Mouse (Mus musculus): ENCODE measurements around the gene Strada.
A peak's percentile ranks its signal among the peaks of the same experiment; 100 is the strongest.
"Not testable (repeated sequence)": the region's sequence is repeated elsewhere in the genome, so short reads cannot be mapped to it uniquely, and the experiment has no call there.

Gene Strada

DNA sequence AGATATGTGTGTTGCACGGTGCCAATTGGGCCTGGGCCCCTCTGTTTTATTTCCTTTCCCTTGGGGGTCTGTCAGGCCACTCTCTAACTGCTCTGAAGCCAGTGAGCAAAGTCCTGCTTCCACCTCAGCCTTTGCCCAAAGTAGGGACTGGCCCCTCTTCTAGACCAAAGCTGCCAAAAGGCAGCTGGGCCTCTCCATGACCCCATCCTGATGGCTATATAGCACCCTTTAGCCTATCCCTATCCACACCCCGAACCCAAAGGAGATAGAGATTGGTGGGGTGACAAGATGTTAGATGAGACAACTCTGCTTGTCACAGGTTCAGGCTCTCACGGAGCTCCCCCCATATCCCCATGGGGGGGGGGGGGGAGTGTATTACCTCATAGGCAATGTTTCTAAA is 46.2 kb downstream of the Strada start:
- no peak for DNase-seq

DNA sequence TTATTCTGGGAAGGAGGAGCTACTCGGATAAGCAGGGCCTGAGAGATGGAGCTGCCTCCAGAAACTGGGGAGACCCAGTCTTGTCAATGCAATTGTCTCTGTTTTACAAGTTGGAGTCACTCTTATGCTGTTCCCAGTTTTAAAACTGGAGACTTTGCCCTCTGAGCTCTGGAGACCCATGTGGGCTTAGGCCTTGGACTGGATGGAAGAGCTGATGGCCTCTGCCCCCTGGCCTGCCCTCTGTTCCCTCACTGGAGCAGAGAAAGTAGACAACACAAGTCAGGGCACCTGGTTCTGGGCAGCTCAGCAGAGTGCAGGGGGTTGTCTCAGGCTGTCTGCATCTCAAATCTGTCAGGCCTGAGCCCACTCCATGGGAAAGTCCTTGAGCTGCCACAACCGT is 47.2 kb downstream of the Strada start:
- DNase-seq, result no peak

DNA sequence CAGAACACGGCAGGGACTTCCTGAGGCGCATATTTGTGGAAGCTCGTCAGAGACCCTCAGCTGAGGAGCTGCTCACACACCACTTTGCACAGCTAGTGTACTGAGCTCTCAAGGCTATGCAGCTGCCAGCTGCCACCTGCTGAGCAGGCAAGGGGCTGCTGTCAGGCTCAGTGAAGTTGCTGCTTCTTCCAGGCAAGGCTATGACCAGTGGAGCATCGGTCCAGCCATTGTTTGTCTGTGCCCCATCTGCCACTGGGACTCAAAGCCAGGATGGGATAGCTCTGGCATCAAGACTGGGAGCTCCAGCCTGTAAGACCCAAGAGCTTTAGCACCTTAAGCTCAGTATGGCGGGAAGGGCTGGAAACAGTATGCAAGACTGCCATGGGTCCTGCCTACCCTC is 47.9 kb downstream of the Strada start:
- DNase-seq, result no peak

DNA sequence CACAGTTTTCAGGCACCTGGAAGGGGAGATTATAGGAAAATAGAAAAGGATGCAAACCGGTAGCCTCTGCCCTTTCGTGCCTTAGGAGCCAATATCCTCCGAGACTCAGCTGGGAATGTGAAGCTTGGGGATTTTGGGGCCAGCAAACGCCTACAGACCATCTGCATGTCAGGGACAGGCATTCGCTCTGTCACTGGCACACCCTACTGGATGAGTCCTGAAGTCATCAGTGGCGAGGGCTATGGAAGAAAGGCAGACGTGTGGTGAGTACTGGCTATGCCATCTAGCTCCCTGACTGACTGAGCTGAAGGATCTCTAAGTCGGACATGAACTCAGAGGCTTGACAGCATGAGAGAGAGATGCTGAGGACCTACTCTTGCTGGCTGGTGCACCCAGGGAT is 49.8 kb downstream of the Strada start:
- DNase-seq, result no peak

DNA sequence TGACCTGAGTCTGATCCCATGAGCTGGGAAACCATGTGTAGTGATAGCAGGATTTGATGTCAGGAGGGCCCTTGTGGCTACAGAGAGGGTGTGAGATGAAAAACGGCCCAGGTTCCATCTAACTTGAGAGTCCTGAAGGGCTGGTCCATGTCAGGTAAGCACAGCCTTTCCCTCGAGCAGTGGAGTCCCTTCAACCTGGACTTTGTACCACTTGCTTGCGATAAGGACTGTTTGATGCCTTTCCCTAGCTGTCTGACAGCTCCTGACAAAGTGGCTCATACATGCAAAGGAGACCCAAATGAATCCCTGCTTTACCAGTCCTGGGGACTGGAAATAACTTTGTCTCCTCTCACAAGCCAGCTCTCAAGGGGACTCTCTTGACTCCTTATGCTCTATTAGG is 50.7 kb downstream of the Strada start:
- no peak for DNase-seq

DNA sequence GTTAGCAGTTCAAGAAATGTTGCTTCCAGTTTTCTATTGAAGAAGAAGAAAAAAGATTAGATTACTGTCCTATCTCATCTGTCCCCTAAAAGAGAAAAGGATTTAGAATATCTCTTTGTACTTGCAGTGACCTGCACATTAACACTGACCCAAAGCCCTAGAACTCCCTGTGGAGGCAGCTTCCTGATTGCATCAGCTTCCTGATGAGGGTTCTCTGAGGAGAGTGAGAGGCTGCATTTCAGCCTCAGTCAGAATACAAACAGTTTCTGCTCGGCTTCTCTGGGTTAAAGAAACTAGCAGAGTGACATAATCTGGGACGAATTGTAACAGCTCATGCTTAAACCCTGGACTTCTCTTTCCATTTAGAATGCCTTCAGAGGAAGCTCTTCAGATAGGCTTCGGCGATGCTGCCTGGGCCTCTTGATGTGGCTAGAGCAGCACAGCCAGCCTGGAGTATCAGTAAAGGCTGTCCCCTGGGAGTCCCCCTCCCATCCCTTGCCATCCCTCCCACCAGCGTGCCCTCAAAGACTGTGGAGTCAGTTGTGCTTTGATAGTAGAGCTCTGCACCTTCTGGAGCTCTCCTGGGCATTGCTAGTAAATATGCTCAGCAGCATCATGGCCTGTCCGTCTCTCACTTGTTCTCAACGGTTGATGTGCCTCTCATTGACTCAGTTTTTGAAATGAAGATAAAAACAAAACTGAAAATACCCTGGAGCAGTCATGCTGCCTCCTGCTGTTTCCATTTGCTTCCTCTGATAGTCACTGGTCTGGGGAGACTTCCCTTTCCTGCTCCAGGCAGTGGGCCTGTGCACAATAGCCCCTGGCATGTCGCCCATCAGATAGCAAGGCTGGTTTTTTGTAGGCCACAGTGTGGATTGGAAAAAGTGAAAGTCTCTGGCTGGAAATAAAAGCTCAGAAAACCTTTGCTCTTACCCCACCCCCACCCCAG is 67.1 kb downstream of the Strada start:
- DNase-seq, result peak; percentile 84 to 91

DNA sequence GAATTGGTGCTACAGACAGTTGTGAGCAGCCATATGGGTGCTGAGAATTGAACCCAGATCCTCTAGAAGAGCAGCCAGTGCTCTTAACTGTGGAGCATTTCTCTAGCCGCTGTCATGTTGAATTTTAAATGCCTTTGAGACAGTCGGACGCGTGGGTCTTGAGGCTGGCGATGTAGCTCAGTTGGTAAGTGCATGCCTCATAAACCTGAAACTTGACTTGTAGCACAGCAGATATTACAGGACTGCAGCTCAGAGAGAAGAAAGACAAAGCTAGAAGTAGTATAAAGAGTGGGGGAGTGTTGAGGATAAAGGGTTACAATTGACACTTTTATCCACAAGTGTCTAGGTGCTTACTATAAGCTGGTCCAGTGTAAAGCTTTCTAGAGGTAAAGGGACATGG is 69.5 kb downstream of the Strada start:
- no peak for DNase-seq

DNA sequence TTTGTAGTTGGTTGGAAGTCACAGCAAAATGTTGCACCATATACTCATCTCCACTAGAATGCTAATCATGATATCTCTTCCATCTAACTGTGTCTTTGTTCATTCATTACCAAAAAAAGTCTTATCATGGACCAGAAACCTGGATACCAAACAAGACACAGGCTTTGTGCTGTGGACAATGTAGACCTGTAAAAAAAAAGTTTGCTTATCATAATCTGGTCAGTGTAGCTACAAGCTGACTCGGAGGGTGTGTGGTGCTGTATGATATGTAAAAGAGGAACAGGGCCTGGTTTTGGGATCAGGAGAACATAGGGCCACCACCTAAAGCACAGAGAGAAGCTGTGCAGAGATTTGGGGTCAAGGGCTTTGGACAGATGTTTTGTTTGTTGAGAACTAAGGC is 72.5 kb downstream of the Strada start:
- DNase-seq, result no peak

DNA sequence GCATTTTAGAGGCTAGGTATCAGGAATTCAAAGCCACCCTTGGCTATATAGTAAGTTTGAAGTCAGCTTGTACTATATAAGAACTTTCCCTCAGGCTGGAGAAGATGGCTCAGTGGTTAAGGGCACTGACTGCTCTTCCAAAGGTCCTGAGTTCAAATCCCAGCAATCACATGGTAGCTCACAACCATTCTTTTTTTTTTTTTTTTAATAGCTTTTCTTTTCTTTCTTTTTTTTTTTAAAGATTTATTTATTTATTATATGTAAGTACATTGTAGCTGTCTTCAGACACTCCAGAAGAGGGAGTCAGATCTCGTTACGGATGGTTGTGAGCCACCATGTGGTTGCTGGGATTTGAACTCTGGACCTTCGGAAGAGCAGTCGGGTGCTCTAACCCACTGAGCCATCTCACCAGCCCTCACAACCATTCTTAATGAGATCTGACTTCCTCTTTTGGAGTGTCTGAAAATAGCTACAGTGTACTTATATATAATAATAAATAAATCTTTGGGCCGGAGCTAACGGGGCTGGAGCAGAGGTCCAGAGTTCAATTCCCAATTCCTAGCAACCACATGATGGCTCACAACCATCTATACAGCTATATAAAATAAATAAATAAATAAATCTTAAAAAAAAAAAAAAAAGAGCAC is 75.1 kb downstream of the Strada start:
- DNase-seq, result not testable (repeated sequence)

DNA sequence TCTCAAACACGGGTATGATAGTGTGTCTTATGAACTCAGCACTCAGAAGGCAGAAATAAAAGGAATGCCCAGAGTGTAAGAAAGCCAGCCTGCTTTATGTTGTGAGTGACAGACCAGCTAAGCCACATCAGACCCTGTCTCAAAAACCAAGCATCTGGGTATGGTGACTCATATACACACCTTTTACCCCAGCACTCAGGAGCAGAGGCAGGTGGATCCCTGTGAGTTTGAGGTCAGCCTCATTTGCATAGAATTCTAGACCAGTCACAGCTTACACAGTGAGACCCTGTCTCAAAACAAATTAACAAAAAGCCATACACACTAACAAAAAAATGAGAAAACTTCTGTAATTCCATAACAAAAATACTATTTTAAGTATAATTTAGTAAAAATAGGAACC is 76.1 kb downstream of the Strada start:
- DNase-seq, result no peak

DNA sequence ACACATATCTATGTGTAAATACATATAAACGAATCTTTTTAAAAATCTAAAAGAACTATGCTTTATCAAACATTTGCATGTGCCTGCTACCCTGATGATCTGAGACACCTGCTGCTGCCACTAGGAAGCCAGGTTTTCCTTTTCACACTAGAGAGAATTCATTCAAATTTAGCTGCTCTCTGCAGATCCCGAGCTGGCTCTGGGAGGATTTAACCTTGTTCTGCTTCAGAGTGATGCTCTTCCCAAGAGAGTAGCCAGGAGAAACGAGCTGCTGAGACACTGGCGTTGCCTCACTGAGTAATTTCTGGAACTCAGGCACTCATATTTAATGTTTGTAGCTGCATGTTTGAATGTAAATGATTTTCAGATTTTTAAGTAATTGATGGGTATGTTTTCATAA is 77.2 kb downstream of the Strada start:
- DNase-seq, result no peak

DNA sequence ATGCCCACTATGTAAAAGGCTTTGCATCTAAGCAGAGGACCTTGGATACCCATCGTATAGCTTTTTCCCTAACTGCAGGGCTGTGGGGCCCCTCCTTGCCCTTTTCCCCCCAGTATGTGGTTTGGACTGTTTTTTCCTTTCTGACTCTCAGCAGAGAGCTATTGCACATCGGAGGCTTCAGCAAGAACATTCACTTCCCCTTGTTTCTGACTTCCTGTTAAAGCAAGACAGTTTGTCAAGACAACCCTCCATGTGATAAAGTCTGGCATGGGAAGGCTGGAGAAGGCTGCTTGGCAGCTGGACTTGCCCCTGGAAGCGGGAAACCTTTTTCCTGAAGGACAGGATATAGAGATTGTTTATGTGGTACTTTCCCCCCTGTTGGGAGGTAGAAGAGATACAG is 79.2 kb downstream of the Strada start:
- DNase-seq, result peak in 1 of 2 experiments; percentile 6

DNA sequence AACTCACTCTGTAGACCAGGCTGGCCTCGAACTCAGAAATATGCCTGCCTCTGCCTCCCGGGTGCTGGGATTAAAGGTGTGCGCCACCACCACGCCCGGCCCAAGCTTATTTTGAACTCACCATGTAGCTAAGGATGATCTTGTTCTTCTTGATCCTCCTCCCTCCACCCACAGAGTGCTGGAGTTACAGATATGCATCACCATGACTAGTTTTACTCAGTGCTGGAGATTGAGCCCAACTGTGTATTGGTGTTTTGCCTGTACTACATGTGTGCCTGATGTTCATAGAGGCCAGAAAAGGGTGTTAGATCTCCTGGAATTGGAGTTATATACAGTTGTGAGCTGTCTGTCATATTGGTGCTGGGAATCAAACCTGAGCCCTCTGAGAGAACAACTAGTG is 79.7 kb downstream of the Strada start:
- no peak for DNase-seq
